Mouse (Mus musculus) frontal cortex, postnatal 25 days (tissue): ENCODE data around the gene Tfdp2.
A peak's percentile ranks its signal among the peaks of the same experiment; 100 is the strongest.

ENCODE experiments used
- DNase-seq, 2 experiments: peaks; one replicate each; pipeline ENCODE4 v3.0.0; 2022; ENCODE audit warnings: low spot score in 2 of 2

Tfdp2 gene

DNA sequence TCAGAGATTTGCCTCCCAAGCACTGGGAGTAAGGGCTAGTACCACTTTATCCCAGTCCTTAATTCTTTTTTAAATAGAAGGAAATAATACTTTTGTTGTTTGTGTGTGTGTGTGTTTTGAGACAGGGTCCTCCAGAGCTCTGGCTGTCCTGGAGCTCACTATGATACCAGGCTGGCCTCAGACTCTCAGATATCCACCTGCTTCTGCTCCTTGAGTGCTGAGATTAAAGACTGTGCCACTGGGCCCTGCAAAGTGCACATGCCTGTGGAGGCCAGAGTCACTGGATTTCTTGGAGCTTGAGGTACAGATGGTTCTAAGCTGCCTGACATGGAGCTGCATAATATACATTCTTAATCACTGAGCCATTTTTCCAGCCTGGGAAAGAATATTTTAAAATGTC lies 32.2 kb downstream of the Tfdp2 start:
- no peak for DNase-seq

DNA sequence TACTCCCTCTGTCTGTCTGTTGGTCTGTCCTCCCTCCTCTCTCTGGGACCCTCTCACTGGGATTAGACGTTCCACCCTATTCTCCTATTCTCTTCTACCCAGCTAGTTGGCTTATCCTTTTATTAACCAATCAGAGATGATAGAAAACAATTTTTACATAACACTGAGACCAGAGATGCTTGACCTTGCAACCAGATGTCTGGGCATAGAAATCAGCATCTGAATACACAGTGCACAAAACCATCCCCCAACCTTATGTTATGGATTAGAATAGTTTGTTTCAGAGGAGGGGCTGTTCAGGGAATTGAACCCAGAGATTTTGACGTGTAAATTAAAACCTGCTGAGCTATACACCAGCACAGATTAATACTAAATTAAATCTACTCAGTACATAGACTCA lies 34.2 kb downstream of the Tfdp2 start:
- DNase-seq: no peak

DNA sequence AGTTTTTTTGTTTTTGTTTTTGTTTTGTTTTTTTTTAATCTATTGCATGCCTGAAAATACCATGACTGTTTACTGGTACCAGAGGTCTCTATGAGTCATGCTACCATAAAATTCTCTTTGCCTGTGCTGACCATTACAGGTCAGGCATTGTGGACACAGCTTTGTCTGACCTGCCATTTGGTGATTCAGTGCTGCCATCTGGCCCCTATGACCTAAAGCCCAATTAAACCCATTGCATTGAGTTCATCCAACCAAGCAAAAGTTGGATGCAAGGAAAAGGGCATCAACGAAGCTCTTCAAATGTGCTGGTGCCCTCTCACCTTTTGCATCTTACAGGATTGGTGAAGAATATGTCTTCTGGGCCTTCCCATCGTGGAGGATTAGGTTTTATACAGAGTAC lies 39.4 kb downstream of the Tfdp2 start:
- no peak for DNase-seq

DNA sequence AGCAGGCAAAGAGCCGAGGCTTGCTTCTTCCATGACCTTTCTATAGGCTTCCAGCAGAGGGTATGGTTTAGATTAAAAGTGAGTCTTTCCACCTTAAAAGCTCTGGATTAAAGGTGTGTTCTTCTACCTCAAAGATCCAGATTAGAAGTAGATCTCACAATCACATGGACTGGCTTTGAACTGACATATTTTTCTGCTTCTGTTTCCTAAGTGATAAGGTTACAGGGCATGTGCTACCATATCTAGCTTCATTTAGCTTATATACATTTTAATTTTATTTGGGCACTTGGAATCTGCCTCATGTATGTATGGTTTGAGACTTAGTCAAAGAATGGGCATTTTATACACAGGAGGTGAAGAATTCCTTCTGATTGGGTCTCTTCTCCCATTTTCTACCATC lies 41.3 kb downstream of the Tfdp2 start:
- DNase-seq: no peak

DNA sequence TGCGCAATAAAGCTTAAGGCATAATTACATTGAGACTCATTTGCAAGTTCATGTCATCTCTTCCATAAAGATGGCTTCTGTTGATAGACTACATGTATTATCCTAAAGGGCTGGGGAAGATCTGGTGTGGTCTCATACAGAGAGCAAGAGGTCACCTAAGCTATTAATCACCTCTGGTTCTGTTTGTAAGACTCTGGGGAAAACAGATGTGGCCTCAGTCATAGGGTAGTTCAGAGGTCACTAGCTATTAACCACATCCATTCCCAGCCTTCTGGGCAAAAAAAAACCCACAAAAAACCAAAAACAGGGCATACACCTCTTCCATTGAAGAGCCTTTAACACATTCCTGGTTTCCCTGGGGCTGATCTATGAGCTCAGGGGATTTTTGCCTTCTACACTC lies 42.2 kb downstream of the Tfdp2 start:
- no peak for DNase-seq

DNA sequence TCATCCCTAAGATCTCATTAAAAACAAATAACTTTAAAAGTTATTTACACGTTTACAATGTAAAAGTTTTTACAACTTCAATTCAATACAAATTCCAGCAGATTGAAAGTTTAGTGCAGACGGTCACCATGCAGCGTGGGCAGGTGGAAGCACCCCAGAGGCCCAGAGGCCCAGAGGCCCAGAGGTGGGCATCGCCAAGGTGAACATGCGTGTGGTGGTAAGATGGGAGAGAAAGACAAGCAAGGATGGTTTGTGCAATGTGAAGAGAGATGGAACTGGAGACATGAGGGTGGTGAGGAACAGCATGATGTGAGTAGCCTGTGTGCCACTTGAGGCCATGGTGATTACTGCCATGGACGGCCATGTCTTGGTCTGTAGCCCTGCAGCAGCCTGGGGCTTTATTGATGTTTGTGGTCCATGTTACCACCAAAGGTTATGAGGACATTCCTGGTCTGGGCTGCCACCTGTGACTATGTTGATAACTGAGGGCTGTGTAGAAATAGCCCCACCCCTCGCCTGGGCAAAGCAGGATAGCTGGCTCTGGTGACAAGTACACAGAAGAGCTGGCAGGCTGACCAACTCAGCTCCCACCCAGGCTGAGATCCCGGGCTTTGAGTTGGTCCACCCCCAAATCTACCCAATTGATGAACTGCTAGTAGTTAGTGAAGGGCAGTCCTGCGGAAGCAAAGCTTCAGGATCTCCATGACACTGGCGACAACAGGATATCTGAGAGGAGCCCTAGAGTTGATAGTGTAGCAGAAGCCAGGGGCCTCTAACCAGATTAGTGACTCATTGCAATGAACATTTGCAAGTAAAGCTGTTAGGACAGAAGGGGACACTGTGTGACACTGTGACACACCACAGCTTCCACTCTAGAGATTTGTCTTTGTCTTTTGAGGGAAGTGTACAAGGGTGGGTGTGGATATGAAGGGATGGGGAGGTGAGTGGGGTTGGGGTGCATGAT lies 45.3 kb downstream of the Tfdp2 start:
- no peak for DNase-seq

DNA sequence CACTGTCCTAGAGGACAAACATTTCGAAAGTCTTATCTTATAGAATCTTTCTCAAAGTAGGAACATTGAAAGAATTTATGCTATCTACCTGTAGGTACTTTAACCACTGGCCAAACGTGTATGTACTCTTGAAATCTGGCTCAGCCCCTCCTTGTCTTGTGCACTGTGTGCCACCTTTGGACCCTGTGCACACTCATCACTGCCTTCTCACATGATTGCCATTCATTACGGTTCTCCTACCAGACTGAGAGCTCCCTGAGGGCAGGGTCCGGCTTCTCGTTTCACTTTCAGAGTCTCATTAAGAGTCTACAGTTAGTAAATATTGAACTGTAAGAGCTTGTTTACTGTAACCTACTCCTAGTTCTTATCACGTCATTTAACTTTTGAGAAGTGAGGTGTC lies 47.8 kb downstream of the Tfdp2 start:
- no peak for DNase-seq

DNA sequence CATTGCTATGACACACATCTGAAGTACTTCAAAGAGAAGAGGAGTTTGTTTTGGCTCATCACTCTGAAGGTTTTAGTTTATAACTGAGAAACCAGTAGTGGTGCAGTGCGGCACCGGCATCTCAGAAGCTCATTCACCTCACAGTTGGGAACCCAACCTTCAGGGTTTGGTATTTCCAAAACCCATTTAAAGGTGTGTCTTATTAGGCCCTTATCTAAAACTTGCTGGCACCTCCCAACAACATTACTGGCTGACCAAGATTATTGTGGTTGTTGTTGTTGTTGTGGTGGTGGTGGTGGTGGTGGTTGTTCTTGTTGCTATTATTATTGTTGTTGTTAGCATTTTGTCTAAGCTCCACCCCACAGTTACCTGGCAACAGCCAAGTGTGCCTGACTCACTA lies 58.7 kb downstream of the Tfdp2 start:
- no peak for DNase-seq

DNA sequence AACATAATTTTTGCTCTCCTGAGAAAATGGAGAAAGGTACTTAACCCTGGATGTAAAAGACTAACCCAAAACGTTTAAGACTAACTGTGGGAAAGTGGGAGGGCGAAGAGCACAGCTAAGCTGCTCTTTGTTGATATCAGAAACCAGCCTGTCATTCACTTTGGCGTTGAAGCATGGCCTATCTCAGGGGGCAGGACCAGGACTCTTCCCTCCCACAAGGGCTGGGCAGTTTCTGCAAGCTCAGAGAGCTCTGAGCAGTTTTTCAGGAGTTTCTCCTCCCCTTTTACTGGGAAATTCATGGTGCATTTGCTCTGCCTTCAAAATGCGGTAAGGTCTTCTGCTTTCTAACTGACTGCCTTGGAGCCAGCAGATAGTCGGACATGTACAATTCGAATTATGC lies 62.4 kb downstream of the Tfdp2 start:
- no peak for DNase-seq

DNA sequence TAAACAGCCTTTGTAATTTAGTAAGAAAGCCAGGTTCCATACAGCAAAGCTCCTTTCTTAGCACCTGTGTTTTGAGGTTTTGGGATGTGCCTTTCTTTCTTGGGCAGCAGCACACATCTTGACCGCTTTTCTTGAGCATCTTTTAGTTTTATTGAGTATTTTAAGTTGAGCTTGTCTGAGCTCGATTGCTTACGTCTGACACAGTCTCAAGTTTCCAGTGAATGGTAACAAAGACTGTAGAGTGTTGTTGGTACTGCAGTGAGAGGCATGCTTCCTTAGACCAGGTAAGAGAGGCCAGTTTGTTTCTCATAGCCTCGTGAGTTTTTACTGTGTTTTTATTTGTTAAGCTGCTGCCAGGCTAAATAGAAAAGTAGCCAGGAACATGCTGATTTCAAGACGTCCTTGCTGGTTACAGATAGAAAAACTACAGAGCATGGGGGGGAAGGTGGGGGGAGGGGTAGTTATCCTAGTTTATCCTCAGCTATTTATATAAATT lies 63.0 kb downstream of the Tfdp2 start:
- DNase-seq: peak in 1 of 2 experiments; percentile 8

DNA sequence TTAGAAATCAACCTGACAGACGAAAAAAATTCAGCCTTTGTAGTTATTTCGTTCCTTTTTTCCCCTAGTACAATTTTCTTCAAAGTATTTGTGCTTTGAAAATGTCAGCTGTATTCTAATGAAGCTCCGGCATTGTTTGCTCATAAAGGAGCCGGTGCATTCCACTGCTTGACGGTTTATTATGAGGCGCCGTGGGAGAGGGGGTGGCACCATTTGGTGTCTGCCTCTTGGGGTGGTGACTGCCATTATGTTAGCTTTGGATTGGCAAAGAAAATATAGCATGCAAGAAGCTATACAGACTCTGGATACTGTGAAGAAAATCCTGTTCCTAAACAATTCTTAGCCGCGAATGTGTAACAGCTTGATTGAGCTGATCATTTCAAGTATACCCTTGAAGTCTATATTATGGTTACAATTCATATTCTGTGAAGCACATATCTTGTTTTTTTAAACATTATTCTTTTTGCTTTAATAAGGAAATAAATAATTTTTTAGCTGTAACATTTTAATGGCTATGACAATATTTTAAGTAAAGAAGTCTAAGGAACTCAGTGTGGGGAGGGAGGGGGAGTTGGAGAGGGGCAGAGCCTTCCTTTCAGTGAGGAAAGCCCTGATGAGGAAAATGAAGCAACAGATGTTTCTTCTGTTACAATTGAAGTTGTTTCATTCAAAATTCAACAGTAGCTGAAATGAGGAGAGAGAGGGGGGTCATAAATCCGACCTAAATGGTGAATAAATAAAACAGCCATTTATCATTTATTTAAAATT lies 63.9 kb downstream of the Tfdp2 start:
- DNase-seq: peak in 1 of 2 experiments; percentile 9

DNA sequence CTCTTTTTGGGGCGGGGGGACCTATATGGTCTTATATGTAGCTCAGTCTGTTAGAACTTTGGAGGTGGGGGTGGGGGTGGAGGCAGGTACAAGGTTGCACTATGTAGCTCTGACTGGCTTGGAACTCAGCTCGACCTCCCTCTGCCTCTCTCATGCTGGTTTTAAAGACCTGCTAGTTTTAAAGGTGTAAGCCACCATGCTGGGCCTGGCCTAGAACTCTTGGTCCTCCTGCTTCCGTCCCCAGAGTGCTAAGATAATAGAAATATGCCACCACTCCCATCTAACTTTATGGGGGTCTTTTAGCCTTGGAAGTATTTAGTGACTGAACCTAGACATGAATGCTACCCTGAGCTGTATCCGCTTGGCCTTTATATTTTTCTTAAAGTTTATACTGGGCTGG lies 65.0 kb downstream of the Tfdp2 start:
- no peak for DNase-seq

DNA sequence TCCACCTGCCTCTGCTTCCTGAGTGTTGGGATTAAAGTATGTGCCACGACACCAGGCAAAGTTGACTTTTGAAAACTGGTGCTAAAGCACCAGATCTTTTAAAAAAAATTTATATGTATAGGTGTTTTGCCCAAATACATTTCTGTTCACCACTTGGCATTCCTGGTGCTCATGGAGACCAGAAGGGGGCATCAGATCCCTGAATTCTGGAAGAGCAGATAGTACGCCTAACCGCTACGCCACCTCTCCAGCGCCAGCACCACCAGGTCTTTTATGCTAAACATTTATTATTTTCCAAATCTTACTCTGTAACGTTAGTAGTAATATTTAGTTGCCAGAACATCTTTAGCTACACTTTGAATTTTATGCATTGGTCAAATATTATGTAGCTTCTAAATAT lies 65.9 kb downstream of the Tfdp2 start:
- DNase-seq: no peak

DNA sequence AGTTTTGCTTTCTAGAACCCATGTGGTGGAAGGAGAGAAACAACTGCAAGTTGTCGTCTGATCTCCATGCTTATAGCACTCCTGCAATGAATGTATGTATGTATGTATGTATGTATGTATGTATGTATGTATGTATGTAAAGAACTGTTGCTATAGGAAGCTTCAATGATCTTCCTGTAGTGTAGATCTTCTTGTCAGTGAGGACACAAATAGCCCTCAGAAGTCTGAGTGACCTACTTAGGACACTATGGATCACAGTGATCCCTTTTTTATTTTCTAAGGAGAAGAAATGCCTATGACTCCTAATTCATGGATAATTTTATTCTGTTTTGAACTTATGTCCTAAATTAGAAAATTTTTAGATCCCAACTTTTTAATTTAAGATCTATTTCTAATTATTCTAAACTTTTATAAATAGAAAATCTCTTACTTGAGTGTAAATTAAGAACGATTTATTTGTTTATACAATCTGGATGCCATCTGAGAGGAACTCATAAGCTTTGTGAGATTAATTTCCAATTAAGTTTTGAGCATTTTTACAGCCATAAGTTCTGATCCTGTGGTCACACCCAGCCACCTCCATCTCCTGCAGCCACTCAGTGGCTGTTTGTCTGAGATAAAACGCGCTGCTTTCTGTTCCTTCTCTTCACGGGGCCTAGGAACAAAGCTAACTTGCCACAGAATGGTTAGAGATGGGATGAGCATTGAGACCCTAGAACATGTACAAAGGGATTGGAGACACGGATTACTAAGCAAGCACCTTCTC lies 70.9 kb downstream of the Tfdp2 start:
- DNase-seq: no peak

DNA sequence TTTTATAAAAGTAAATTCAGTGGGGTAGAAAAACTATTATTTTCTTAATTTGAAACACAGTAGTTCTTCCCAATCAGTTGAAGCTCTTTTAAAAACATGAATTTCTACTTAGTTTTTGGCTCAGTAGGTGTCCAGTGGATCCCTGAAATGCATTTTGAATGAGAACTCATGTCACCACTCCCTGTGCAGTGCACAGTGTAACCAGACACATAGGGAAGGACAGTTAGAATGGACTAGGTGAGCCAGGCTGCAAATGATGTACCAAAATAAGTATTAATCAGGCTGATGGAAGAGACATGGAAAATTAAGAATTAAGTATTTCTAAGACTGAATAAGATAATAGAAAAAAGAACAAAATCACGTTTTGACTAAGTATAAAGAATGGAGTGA lies 71.5 kb downstream of the Tfdp2 start:
- no peak for DNase-seq

DNA sequence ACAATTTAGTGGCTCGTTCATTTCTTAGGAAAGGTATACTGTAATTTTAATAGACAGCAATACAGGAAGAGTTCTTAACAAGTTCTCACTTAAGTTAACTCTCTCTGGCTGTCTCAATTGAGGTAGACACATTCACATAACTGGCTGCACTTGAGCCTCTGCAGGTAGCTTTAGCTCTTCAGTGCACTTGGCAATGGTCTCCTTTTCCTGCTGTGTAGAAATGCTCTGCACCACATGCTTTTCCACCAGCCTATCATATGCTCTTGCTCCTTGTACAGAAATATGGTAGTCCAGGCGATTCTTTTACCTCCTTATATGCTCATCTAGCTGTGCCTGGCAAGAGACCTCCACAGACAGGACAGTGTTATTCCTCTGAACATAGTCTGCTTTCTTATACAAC lies 73.7 kb downstream of the Tfdp2 start:
- DNase-seq: no peak

DNA sequence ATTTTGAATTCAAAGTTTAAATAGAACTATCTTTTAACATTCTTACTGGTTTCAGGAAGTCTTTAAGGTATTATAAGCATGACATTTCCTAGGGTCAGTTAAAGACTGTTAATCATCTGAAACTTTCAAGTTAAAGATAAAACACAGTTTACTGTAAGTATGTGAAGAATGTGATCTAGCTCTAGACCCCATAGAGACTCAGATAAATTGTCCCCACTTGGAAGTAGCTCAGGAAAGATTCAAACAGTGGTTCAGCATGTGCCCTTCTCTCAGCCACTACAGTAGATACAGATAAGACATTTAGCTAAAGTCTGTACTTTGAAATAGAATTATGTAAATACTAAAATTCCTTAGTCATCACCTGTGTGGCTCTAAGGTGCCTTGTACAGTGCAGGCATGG lies 79.5 kb downstream of the Tfdp2 start:
- no peak for DNase-seq

DNA sequence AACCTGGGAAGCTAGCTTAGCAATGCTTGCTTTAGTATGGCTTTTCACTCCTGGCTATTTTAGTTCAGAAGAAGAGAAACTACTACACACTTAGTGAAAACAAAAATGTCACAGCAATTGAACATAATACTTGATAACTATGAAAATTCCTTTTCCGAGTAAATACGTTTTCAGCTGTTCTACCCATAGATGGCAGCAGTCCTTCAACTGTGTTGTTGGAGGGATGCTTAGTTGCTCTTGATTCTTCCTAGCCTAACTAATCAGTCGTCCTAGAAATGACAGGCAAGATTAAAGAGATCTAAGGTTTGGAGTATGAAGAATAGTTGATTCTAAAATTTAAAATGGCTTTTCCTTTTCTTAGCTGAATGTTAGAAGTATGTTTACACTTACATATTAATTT lies 85.4 kb downstream of the Tfdp2 start:
- DNase-seq: no peak

DNA sequence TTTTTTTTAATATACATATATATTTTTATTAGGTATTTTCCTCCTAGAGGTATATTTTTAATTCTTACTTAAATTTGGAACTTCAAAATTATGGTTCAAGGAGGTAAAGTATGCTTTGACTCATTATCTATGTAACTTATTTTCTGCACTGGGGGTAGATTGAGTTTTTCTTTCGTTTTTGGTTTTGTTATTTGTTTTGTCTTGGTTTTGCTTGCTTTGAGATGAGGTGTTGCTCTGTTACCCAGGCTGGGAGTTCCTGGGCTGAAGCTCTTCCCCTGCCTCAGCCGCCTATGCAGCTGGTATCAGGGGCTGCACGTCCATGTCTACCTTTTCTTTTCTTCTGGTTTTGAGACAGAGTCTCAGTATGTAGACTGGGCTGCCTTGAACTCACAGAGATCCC lies 86.0 kb downstream of the Tfdp2 start:
- DNase-seq: no peak

DNA sequence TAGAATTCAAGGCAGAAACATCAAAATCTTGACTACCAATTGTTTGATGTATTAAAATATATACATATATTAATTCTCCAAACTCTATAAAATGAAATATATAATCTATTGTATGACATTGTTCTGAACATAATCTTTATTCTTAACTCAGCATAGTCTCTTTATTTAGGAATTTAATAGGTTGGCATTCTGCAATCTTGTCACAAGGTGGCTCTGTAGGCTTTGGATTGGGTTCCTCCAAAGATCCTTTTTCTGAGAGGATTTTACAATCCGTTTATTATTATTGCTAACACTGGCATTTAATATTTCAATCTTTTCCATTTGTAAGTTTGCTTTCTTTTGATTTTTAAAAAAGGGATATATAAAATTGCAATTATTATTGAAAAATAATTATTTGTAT lies 88.8 kb downstream of the Tfdp2 start:
- no peak for DNase-seq

DNA sequence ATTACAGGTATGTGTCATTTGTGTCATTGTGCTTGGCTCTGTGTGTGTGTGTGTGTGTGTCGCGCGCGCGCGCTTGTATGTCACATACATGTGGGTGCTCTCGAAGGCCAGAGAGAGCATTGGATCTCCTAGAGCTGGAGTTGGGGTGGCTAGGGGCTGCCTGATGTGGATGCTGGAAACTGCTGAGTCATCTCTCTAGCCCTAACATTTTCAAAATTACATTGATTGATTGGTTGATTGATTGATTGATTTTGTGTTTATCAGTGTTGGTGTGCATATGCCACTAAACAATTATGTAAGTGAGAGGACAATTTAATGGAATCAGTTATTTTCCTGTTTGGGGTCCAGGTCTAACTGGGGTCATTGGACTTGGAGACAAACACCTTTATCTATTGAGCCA lies 96.1 kb downstream of the Tfdp2 start:
- DNase-seq: no peak

DNA sequence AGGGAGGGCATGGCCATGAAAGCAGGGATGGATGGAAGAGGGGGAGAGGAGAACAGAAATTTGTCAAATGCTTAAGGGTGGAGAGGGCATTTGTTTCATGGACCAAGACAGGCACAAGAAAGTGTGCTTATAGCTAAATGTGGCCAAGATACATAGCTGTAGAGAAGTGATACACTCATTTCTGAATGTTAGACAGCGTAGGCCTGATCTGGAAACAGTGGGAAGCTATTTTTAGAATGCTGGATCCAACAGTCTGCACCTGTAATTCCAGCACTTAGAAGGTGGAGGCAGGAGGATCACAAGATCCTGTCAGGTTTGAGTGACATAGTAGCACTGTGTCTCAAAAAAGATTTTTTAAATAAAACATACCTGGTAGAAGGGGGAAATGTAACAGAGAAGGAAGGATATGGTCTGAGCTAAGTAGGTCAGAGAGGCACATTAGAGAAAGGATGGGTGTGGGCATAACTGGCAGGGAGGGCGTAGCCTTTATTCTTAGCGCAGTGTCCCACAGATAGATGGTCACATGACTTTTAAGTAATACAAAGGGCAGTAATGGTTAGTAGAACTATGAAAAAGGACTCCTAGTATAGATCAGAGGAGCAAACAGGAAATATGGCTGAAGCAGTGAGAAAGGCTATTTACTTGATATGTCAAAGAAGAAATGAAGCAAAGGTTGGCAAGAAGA lies 103.4 kb downstream of the Tfdp2 start:
- DNase-seq: no peak
